In the genomic region with DNA sequence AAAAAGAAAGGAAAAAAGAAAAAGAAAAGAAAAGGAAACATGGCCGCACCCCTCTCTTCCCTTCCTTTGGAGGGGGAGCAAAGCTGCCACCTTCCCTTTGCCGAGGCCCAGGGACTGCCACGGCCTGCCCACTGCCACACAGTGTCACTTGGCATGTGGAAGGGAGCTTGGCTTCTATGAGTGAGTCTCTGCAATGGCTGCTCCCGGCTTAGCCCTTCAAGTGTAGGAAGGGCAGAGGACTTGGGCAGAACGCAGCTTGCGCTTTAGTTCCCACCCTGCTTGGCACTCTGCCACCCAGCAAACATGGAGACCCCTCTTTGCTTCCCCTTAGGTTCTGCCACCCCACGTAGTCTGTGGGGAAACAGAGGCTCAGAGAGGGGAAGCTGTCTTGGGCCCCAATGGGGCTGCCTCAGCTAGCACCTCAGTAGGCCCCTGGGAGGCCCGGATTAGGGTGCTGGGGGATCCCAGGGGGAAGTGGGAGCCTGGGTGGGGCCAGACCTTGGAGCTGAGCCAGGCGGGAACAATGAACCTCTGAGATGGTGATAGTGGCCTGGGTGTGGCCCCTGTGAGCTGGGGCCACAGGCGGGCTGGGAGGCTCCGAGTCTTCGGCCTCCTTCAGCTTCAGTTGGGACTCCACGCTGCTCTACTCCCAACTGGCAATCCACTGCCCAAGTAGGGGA, we compare ENCODE assay signal across 9 mouse cellular contexts. TPM values are rescaled to one million over a fixed set of nuclear protein-coding genes. Genes with fewer than 3 reads are reported as not detected.
DNase-seq lines count a peak whose midpoint lies in the region; ATAC-seq lines count a peak whose summit lies in the region.
"Had no signal": no experiment of that assay in that cellular context is flagged by ENCODE, and none has a peak within 500 bp of the region (broad histone marks: within the 10 kb centered on the region; RNA-seq: fewer than 3 reads in every experiment).

No protein-coding gene starts in this region.

- ATAC-seq in heart, embryonic 13.5 days (ENCODE audit: extremely low read depth, insufficient number of reproducible peaks, low FRiP score, low TSS enrichment), result no peak
- no peak for ATAC-seq in embryonic facial prominence, embryonic 13.5 days (ENCODE audit: insufficient number of reproducible peaks, insufficient read depth, low FRiP score, low TSS enrichment, low read depth)
- no peak for ATAC-seq in limb, embryonic 15.5 days (ENCODE audit: insufficient number of reproducible peaks, low FRiP score, low TSS enrichment, low read depth)
- ATAC-seq in midbrain, embryonic 14.5 days (ENCODE audit: low FRiP score, low TSS enrichment), result no peak

- no peak overlapping the region for H3K4me3 ChIP-seq in heart, embryonic 13.5 days
- no peak overlapping the region for H3K4me3 ChIP-seq in embryonic facial prominence, embryonic 13.5 days
- H3K4me3 ChIP-seq in limb, embryonic 15.5 days, result no peak overlapping the region
- H3K4me3 ChIP-seq in midbrain, embryonic 14.5 days (replicated peaks; ENCODE audit: low read depth, low read length), result no peak overlapping the region

- H3K4me1 ChIP-seq in heart, embryonic 13.5 days, result peaks cover 46% of the 10 kb centered on the region
- H3K4me1 ChIP-seq in embryonic facial prominence, embryonic 13.5 days, result peaks cover 39% of the 10 kb centered on the region
- H3K4me1 ChIP-seq in limb, embryonic 15.5 days, result peaks cover 40% of the 10 kb centered on the region
- no peaks in the 10 kb centered on the region for H3K4me1 ChIP-seq in midbrain, embryonic 14.5 days (ENCODE audit: control insufficient read depth, insufficient read depth, low read length)

- DNase-seq in heart, postnatal 10 days, result no peak
- peak; percentile 43 for DNase-seq in midbrain, embryonic 14.5 days
- DNase-seq in thymus, adult 18-20 months, result no peak
- DNase-seq in adipocyte (ENCODE audit: low spot score), result no peak
- DNase-seq in adrenal gland, postnatal 14 days, result no peak
- DNase-seq: adrenal gland, postnatal 10 days had no signal

- 0 out of 2 replicates have a peak, but pooled peaks cover 8% of the 10 kb centered on the region for H3K27me3 ChIP-seq in heart, embryonic 13.5 days (replicated peaks)
- no peaks in the 10 kb centered on the region for H3K27me3 ChIP-seq in embryonic facial prominence, embryonic 13.5 days
- no peaks in the 10 kb centered on the region for H3K27me3 ChIP-seq in limb, embryonic 15.5 days
- H3K27me3 ChIP-seq in midbrain, embryonic 14.5 days (ENCODE audit: control insufficient read depth, insufficient read depth, low read length), result no peaks in the 10 kb centered on the region

- no peaks in the 10 kb centered on the region for H3K9me3 ChIP-seq in heart, embryonic 13.5 days
- H3K9me3 ChIP-seq in embryonic facial prominence, embryonic 13.5 days, result no peaks in the 10 kb centered on the region
- H3K9me3 ChIP-seq in limb, embryonic 15.5 days, result no peaks in the 10 kb centered on the region
- H3K9me3 ChIP-seq in midbrain, embryonic 14.5 days (ENCODE audit: control insufficient read depth, low read length), result no peaks in the 10 kb centered on the region

- WGBS in heart, embryonic 13.5 days, result 70% methylated on average over 13 of the region's 13 CpGs
- WGBS in embryonic facial prominence, embryonic 13.5 days, result 62% methylated on average over 13 of the region's 13 CpGs
- 61% methylated on average over 13 of the region's 13 CpGs for WGBS in limb, embryonic 15.5 days
- 61% methylated on average over 13 of the region's 13 CpGs for WGBS in midbrain, embryonic 14.5 days

- H3K9ac ChIP-seq in heart, embryonic 13.5 days, result 0 out of 2 replicates have a peak overlapping the region, but pooled peaks have one; percentile 50
- H3K9ac ChIP-seq in embryonic facial prominence, embryonic 13.5 days, result peak overlapping the region; percentile 51; the same call in 1 of the 2 replicates
- H3K9ac ChIP-seq in limb, embryonic 15.5 days, result no peak overlapping the region
- H3K9ac ChIP-seq in midbrain, embryonic 14.5 days (replicated peaks; ENCODE audit: low read length), result no peak overlapping the region; the same call in 1 of the 2 replicates

- intact Hi-C loops in heart, postnatal 10 days (cut with DNase I), result no loop called here

- H3K36me3 ChIP-seq in heart, embryonic 13.5 days, result no peaks in the 10 kb centered on the region
- no peaks in the 10 kb centered on the region for H3K36me3 ChIP-seq in embryonic facial prominence, embryonic 13.5 days
- no peaks in the 10 kb centered on the region for H3K36me3 ChIP-seq in limb, embryonic 15.5 days
- no peaks in the 10 kb centered on the region for H3K36me3 ChIP-seq in midbrain, embryonic 14.5 days (ENCODE audit: control insufficient read depth, insufficient read depth, low read length)

- H3K4me2 ChIP-seq in heart, embryonic 13.5 days, result no peak overlapping the region
- no peak overlapping the region for H3K4me2 ChIP-seq in embryonic facial prominence, embryonic 13.5 days
- H3K4me2 ChIP-seq in limb, embryonic 15.5 days, result no peak overlapping the region
- H3K4me2 ChIP-seq in midbrain, embryonic 14.5 days (ENCODE audit: low read length), result no peak overlapping the region

- peak overlapping the region; percentile 25; the same call in 1 of the 2 replicates for H3K27ac ChIP-seq in heart, embryonic 13.5 days (replicated peaks)
- H3K27ac ChIP-seq in embryonic facial prominence, embryonic 13.5 days, result peak overlapping the region; percentile 80
- peak overlapping the region; percentile 4; the same call in 1 of the 2 replicates for H3K27ac ChIP-seq in limb, embryonic 15.5 days
- H3K27ac ChIP-seq in midbrain, embryonic 14.5 days (replicated peaks; ENCODE audit: low read depth, low read length), result peak overlapping the region; percentile 57; the same call in 1 of the 2 replicates

RNA-seq across cellular contexts. Expression of gene Tmem189, which starts 57.7 kb away (rescaled TPM):
- polyA plus RNA-seq in heart, embryonic 13.5 days (2015; fragmentation: Nextera tagmentation; extraction: Ambion mirVana), result 37.4 and 37.6 TPM in 2 replicates
- total RNA-seq in heart, postnatal 10 days (2021), result 10 to 100 TPM; 37.9 to 40.5 TPM
- polyA plus RNA-seq in embryonic facial prominence, embryonic 13.5 days (2015; fragmentation: Nextera tagmentation; extraction: Ambion mirVana), result 39.3 and 41.3 TPM in 2 replicates
- 36.2 and 40.1 TPM in 2 replicates for polyA plus RNA-seq in limb, embryonic 15.5 days (2015; fragmentation: Nextera tagmentation; extraction: Ambion mirVana)
- polyA plus RNA-seq in midbrain, embryonic 14.5 days (2014; fragmentation: Nextera tagmentation; extraction: Ambion mirVana), result 28.8 and 29.9 TPM in 2 replicates
- total RNA-seq in adrenal gland, postnatal 14 days (2021), result 30.7 and 37.5 TPM in 2 replicates

RNA-seq across cellular contexts. Expression of gene Cebpb, which starts 58.6 kb away (rescaled TPM):
- 2.0 and 4.5 TPM in 2 replicates for polyA plus RNA-seq in heart, embryonic 13.5 days (2015; fragmentation: Nextera tagmentation; extraction: Ambion mirVana)
- total RNA-seq in heart, postnatal 10 days (2021), result 100 to 1,000 TPM in 1 of 2 experiments, 10 to 100 TPM in 1; 31.0 to 100 TPM
- polyA plus RNA-seq in embryonic facial prominence, embryonic 13.5 days (2015; fragmentation: Nextera tagmentation; extraction: Ambion mirVana), result 2.3 and 10.1 TPM in 2 replicates
- polyA plus RNA-seq in limb, embryonic 15.5 days (2015; fragmentation: Nextera tagmentation; extraction: Ambion mirVana), result 20.5 and 25.0 TPM in 2 replicates
- 1.4 TPM in 2 replicates for polyA plus RNA-seq in midbrain, embryonic 14.5 days (2014; fragmentation: Nextera tagmentation; extraction: Ambion mirVana)
- total RNA-seq in adrenal gland, postnatal 14 days (2021), result 358 and 403 TPM in 2 replicates

Comparison
In these comparisons a context has a peak if more than half of its experiments do, and no peak if none do; other contexts are left out.
1. H3K27ac ChIP-seq: peak in every context shown above with its lines; median percentile 80 in embryonic facial prominence, embryonic 13.5 days; 57 in midbrain, embryonic 14.5 days; 25 in heart, embryonic 13.5 days; 4 in limb, embryonic 15.5 days.
2. H3K9ac ChIP-seq: peak in heart, embryonic 13.5 days (single experiment) and embryonic facial prominence, embryonic 13.5 days (single experiment); none in limb, embryonic 15.5 days (single experiment) and midbrain, embryonic 14.5 days (single experiment).